ENCODE assay signal across 16 mouse cellular contexts in the genomic region with DNA sequence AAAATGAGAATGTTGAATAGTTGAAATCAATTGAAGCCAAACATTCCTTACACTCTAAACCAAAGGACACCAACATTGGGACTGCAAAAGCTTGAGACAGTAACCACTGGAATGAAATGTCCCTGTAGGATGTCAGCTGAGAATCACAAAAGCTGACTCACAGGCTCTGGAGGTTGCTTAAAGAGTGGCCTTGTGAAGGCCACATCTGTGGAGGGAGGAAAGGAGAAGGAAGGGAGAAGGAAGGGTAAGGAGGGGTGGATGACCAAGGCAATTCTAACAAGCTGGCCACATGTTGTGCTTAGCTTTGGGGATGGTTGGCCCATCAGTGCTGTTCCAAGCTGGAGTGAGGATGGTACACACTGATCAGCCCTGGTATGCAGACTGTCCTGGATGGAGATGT.
"Had no signal": no experiment of that assay in that cellular context is flagged by ENCODE, and none has a peak within 500 bp of the region (broad histone marks: within the 10 kb centered on the region; RNA-seq: fewer than 3 reads in every experiment).

No protein-coding gene starts in this region.

- H3K4me3 ChIP-seq: lung, embryonic 15.5 days; midbrain, embryonic 13.5 days; midbrain, embryonic 15.5 days; neural tube, embryonic 12.5 days; stomach, embryonic 15.5 days had no signal

- DNase-seq: liver, postnatal 0 days; lung, adult 2 months; lung, postnatal 14 days; lung, postnatal 36 days; right cerebral cortex, postnatal 14 days; thymus, adult 2 months; thymus, postnatal 25 days; thymus, postnatal 4 days had no signal

- H3K27ac ChIP-seq: lung, embryonic 15.5 days; macrophage; midbrain, embryonic 13.5 days; midbrain, embryonic 15.5 days; neural tube, embryonic 12.5 days; stomach, embryonic 15.5 days; stomach, postnatal 0 days had no signal

- H3K9me3 ChIP-seq: lung, embryonic 15.5 days; midbrain, embryonic 13.5 days; midbrain, embryonic 15.5 days; neural tube, embryonic 12.5 days; stomach, embryonic 15.5 days had no signal

- H3K27me3 ChIP-seq: lung, embryonic 15.5 days; midbrain, embryonic 13.5 days; midbrain, embryonic 15.5 days; neural tube, embryonic 12.5 days; stomach, embryonic 15.5 days had no signal

- H3K4me1 ChIP-seq: midbrain, embryonic 13.5 days; midbrain, embryonic 15.5 days; neural tube, embryonic 12.5 days; stomach, embryonic 15.5 days had no signal

- ATAC-seq: liver, postnatal 0 days; lung, postnatal 0 days; midbrain, embryonic 13.5 days; midbrain, embryonic 15.5 days had no signal

- H3K36me3 ChIP-seq: lung, embryonic 15.5 days; midbrain, embryonic 13.5 days; midbrain, embryonic 15.5 days; neural tube, embryonic 12.5 days; stomach, embryonic 15.5 days had no signal
